Mouse (Mus musculus) lung, adult 2 months (tissue): Measurements from ENCODE around the gene Pkd1l3.
A peak's percentile ranks its signal among the peaks of the same experiment; 100 is the strongest.

Source experiments
- CTCF ChIP-seq: fragments of 200-500 bp; IDR thresholded peaks from 2 replicates; pipeline ENCODE4 v1.5.1; 2011; ENCODE audit warnings: mild to moderate bottlenecking, low read length, control low read depth; ENCODE audit not compliant: insufficient read depth
- POLR2A ChIP-seq: fragments of 200-500 bp; IDR thresholded peaks from 2 replicates; pipeline ENCODE4 v1.6.1; 2011; ENCODE audit warnings: low read depth, mild to moderate bottlenecking, control low read depth, low read length, borderline replicate concordance; ENCODE audit errors: extremely low read depth

GRCm38 (mm10) chr8:109705320-109706075 is 91.2 kb downstream of the Pkd1l3 start, which contains the start of gene Zfp821:
- peak; percentile 49; the same call in 1 of the 2 replicates for TF ChIP-seq POLR2A
- no peak for TF ChIP-seq CTCF
